Mouse (Mus musculus): ENCODE data around the gene Rab3gap2.

Rab3gap2 gene

GRCm38 (mm10) chr1:185227766-185228165 lies 23.8 kb downstream of the Rab3gap2 start:
- DNase-seq (ENCODE audit: low spot score) = no peak

- no peak for DNase-seq (ENCODE audit: low spot score)
Observed at GRCm38 (mm10) chr1:185229406-185230201, 25.7 kb downstream of the Rab3gap2 start.

- DNase-seq (ENCODE audit: low spot score) = no peak
Observed at GRCm38 (mm10) chr1:185235837-185236236, 31.9 kb downstream of the Rab3gap2 start.

GRCm38 (mm10) chr1:185236530-185236929 lies 32.6 kb downstream of the Rab3gap2 start:
- no peak for DNase-seq (ENCODE audit: low spot score)

- DNase-seq (ENCODE audit: low spot score) = no peak
Observed at GRCm38 (mm10) chr1:185243013-185243412, 39.1 kb downstream of the Rab3gap2 start.

GRCm38 (mm10) chr1:185245456-185245855 lies 41.5 kb downstream of the Rab3gap2 start:
- DNase-seq (ENCODE audit: low spot score) = no peak

GRCm38 (mm10) chr1:185247429-185248085 lies 43.6 kb downstream of the Rab3gap2 start:
- DNase-seq (ENCODE audit: low spot score) = no peak

GRCm38 (mm10) chr1:185248728-185249127 lies 44.8 kb downstream of the Rab3gap2 start:
- no peak for DNase-seq (ENCODE audit: low spot score)

- no peak for DNase-seq (ENCODE audit: low spot score)
Observed at GRCm38 (mm10) chr1:185252351-185252750, 48.4 kb downstream of the Rab3gap2 start.

GRCm38 (mm10) chr1:185253140-185253892 lies 49.4 kb downstream of the Rab3gap2 start:
- DNase-seq (ENCODE audit: low spot score) = peak; percentile 40

GRCm38 (mm10) chr1:185255336-185255735 lies 51.4 kb downstream of the Rab3gap2 start:
- no peak for DNase-seq (ENCODE audit: low spot score)

- DNase-seq (ENCODE audit: low spot score) = no peak
Observed at GRCm38 (mm10) chr1:185256753-185257152, 52.8 kb downstream of the Rab3gap2 start.

GRCm38 (mm10) chr1:185262565-185262964 lies 58.6 kb downstream of the Rab3gap2 start:
- no peak for DNase-seq (ENCODE audit: low spot score)

- no peak for DNase-seq (ENCODE audit: low spot score)
Observed at GRCm38 (mm10) chr1:185268675-185269074, 64.8 kb downstream of the Rab3gap2 start.

- no peak for DNase-seq (ENCODE audit: low spot score)
Observed at GRCm38 (mm10) chr1:185270403-185271097, 66.6 kb downstream of the Rab3gap2 start.

GRCm38 (mm10) chr1:185271373-185271772 lies 67.5 kb downstream of the Rab3gap2 start:
- no peak for DNase-seq (ENCODE audit: low spot score)

GRCm38 (mm10) chr1:185274819-185275545 lies 71.1 kb downstream of the Rab3gap2 start:
- DNase-seq (ENCODE audit: low spot score) = no peak

GRCm38 (mm10) chr1:185275976-185276375 lies 72.1 kb downstream of the Rab3gap2 start:
- DNase-seq (ENCODE audit: low spot score) = no peak

- DNase-seq (ENCODE audit: low spot score) = no peak
Observed at GRCm38 (mm10) chr1:185277022-185277421, 73.1 kb downstream of the Rab3gap2 start.

GRCm38 (mm10) chr1:185279288-185279687 lies 75.4 kb downstream of the Rab3gap2 start:
- no peak for DNase-seq (ENCODE audit: low spot score)

- DNase-seq (ENCODE audit: low spot score) = no peak
Observed at GRCm38 (mm10) chr1:185280616-185281015, 76.7 kb downstream of the Rab3gap2 start.
